Mouse (Mus musculus) urinary bladder, postnatal 36 days (tissue): ENCODE measurements around the gene Ren1.
A peak's percentile ranks its signal among the peaks of the same experiment; 100 is the strongest.

ENCODE experiments used
- DNase-seq, 2 experiments: peaks; one replicate each; pipeline ENCODE4 v3.0.0; 2022; ENCODE audit warnings: low spot score in 2 of 2, mixed read lengths in 1 of 2

Gene Ren1

GRCm38 (mm10) chr1:133344357-133344756, 6.0 kb upstream of the Ren1 start:
- no peak for DNase-seq

GRCm38 (mm10) chr1:133346531-133346930, 3.8 kb upstream of the Ren1 start:
- no peak for DNase-seq

DNA sequence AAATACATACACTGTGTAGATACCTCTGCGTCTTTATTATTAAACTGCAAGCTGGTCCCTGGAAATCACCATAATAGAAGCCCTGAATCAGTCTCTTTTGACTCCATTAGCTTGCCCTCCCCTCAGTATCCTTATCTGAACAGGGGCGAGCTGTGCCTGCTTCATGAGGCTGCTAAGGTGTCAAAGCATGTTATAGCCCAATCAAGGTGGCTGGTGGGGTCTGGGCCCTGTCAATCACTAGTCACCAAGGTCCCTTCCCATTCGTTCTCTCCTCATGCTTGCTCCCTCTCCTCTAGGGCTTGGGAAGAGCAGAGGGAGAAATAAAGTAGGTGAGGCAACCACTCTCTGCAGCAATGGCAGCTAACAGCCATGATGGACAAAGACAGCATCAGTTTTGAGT, 3.1 kb upstream of the Ren1 start:
- DNase-seq = no peak

DNA sequence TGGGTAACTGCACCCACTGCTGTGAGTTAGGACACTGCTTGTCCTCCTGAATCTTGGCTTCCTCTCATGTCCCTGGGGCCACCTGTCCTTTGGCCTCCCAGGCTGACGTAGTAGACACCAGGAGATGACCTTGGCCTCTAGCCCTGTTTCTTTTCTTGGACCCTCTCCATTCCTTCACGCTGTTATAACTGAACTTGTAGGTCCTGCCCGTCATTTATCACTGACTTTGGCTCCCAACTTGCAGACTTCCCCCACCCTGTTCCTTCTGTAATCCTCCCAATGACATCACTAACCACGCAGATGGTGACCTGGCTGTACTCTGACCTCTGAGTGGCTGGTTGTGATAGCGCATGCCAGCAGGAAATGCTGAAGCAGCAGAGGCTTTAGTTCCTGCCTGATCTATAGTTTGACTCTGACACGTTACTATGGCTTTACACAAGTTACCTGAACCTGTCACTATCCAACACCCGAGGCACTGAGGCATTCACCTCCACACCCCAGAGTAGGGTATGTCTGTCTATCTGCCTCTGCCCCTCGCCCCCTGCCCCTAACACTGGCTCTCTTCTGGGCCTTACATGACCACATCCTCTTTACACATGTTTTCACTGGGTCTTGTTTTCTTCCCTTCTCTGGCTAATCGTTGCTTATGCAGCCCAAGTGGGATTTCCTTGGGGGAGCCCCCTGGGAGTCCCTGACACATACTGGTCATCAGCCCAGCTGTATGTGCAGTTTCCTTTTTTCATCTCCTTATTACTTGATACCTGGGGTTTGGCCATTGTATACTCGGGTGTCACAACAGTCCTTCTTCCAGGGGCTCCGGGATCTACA, 2.4 kb upstream of the Ren1 start:
- no peak for DNase-seq

DNA sequence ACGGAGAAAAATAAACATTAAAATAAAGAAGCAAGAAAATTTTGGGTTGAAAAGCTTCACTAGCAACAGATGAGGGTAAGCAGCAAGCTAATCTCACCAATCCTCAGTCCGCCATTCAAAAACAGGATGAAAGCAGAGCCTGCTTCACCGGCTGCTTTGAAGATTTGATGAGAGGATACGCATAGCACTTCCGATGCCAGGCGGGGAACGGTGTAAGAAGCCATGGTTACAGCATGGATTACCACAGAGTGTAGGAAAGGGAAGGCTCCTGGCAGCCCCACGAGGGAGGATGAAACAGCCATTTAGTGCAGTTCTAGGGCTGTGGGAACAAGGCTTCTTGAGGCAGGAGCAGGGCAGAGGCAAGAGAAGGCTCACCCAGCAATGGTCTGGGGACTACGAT, 1.5 kb downstream of the Ren1 start:
- DNase-seq = no peak

DNA sequence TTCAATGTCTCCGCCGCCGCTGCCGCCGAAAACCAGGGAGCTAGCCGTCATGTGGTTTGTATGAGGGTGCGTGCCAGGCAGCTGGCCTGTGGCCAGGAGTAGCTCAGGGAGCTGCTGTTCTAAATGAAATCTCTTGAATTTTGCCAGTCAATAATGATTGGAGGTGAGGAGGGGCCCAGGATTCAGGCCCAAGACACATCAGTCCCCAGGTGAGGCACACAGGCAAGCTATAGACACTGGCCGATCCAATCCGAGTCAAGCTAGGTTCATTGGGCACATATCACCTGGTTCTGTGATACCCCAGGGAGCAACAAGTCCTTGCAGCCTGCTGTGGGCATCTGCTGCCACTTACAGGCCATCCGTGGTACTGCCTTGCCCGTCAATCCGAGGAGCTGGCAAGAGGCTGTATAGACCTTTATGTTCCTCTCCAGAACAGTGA, 3.1 kb downstream of the Ren1 start:
- peak; percentile 67 to 70 for DNase-seq

DNA sequence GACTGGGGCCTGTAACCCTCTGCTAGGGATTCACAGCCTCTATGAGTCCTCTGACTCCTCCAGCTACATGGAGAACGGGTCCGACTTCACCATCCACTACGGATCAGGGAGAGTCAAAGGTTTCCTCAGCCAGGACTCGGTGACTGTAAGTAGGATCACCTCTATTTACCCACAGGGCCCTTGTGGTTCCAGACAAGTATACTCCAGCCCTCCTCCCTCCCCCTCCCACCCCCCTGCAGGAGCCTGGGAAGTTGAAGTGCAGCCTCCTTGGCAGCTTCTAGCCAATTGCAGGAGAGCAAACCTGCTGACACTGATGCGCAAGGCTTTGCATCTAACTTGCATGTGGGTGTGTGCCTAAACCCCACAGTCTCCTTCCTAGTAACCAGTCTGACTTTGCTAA, 5.2 kb downstream of the Ren1 start:
- DNase-seq = no peak

- DNase-seq = no peak
Measured at GRCm38 (mm10) chr1:133355912-133356311, 5.6 kb downstream of the Ren1 start.

DNA sequence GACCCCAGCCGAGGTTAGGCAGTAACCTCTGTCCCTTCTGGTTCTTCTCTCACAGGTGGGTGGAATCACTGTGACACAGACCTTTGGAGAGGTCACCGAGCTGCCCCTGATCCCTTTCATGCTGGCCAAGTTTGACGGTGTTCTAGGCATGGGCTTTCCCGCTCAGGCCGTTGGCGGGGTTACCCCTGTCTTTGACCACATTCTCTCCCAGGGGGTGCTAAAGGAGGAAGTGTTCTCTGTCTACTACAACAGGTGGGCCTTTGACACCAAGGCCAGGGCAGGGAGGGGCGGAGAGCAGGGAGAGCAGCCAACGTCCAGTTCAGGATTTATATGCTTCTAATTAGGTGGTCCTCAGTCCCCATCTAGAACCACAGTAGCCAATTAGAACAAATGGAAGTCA, 6.0 kb downstream of the Ren1 start:
- DNase-seq = no peak

GRCm38 (mm10) chr1:133361006-133361405, 10.7 kb downstream of the Ren1 start:
- no peak for DNase-seq

DNA sequence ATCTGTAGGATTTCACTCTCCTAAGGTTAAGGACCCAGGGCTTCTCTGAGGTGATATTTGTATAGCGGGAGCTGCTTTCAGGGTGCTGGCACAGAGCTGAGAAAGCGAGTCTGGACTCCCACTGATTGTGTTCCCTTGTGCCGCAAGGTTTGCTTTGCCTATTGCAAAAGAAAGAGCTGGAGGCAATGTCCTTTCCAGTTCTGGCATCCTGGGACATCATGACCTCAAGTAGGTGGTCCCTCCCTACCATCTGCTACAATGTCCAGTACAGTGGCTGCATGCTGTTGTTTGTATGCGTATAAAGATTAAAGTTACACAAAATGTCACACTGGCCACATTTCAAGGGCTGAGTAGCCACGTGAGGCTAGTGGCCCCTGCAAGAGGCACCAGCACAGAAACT, 11.8 kb downstream of the Ren1 start:
- no peak for DNase-seq

- peak; percentile 61 to 77 for DNase-seq
Measured at GRCm38 (mm10) chr1:133363276-133364021, 13.1 kb downstream of the Ren1 start, which contains the start of gene Etnk2. TSS of gene Etnk2 (plus strand) at chr1:133363572.

GRCm38 (mm10) chr1:133364022-133364630, 13.8 kb downstream of the Ren1 start:
- DNase-seq = no peak

DNA sequence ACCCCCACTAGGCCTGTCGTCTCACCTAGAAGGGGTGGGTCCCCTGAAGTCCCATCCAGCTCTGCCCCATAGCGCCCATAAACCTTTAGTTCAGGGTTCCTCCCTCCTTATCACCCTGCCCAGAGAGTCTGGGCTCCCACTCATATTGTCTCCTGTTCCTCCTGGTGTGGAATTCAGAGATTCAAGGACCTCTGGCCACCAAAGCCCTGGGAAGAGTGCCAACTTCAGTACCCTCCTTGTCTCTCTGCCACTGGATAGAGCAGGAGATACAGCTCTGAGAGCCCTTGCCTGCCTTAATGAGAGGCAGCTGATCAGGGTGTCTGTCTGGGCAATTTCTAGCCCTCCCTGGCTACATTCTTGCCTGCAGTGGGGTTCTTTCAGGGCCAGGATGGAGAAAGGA, 14.6 kb downstream of the Ren1 start:
- no peak for DNase-seq

DNA sequence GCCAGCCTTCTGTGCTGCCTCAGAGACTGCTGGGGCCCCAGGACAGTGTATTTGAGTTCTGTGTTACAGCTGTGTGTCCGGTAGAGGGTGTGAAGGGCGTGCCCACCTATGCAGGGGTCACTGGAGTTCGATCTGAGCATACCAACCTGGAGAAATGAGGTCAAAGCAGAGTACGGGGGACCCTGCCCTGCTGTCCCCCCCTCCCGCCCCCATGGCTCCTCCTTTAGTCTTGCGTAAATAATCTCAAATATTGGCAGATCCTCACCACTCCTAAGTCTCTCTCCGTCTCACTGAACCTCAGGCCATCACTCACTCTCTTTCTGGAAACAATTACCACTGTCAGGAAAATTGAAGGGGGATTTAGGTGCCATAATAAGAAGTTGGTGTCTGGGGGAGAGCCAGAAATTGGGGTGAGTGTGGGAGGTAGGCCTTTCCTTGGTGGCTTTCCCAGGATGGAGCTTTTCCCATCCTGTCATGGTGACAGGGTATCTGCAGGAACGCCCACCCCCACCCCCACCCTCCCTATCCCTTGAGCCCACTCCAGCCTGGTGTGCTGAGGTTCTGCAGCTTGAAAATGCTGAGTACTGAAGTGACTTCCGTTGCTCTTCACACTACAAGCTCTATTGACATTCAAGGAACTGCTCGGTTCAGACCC, 16.8 kb downstream of the Ren1 start:
- no peak for DNase-seq

DNA sequence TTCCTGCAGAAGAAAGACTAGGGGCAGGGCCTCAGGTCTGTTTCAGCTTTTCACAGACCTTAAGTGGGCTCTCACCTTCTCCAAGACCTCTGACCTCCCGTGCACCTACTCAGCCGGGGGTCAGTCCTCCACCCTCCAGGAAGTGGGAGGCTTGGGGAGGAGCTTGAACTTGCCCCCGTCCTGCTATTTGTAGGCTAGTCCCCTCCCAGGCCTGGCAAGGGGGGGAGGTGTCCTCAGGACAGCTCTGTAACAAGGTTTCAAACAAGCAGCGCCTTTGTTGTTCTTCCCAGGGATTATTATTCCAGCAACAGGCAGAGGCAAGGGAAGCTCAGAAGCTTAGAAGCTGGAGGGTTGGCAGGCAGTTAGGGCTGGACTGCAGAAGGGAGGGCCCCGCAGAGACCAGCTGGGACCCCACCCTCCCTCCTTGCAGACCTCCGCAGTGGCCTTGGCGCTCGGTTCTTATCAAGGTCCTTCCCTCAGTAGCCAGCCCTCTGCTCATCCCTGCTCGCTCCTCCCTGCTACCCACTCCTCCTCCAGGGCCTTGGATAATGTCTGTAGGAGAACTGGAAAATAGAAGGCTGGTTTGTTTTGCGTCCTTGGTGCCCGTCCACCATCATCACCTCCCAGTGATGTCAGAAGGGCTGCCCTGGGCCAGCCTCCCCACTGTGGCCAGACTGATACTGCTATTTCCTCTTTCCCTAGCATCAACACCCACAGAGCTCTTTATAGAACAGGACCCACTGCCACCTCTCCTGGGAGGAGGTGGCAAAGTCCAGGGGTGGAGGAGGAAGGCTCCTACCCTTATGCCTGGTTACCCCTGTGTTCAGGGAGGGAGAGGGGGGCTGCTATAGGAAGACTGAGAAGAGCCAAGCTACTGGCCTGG, 17.5 kb downstream of the Ren1 start:
- peak in 1 of 2 experiments; percentile 23 for DNase-seq

GRCm38 (mm10) chr1:133368644-133369043, 18.3 kb downstream of the Ren1 start:
- no peak for DNase-seq

DNA sequence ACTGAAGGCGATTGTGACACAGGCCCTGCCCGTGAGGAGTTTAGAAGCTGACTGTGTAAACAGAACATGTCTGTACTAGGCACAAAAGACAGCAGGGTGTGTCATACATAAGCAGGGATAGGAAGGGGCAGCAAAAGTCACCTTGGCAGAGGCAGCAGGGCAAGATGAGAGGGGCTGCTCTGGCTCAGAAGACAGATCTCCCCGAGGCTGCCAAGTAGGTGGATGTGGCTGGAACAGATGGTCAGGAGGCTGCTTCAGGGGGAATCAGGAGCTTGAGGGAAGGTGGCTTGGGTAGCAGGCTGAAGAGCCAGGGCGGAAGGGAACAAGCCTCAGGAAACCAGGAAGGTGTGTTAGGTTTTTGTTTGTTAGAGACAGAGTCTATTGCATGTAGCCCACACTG, 20.0 kb downstream of the Ren1 start:
- DNase-seq = no peak

- no peak for DNase-seq
Measured at GRCm38 (mm10) chr1:133371431-133371830, 21.1 kb downstream of the Ren1 start.

GRCm38 (mm10) chr1:133372113-133372512, 21.8 kb downstream of the Ren1 start:
- no peak for DNase-seq
